Mouse (Mus musculus) ES-E14 (cell line): ENCODE measurements around the gene Nt5c2. TPM values are rescaled to one million over a fixed set of nuclear protein-coding genes. Genes with fewer than 3 reads are reported as not detected.

Source experiments
- DNase-seq: peaks from one replicate; pipeline ENCODE4 v3.0.0-alpha.2; 2013; ENCODE audit warnings: low read depth, low spot score
- H3K27ac ChIP-seq: 2 replicates; pipeline ENCODE4 v1.5.1; 2012; ENCODE audit warnings: low read depth, mild to moderate bottlenecking, low read length, moderate library complexity, mixed read lengths; ENCODE audit not compliant: poor library complexity, insufficient read depth, severe bottlenecking
- H3K36me3 ChIP-seq: 2 replicates; pipeline ENCODE4 v1.6.1; 2012; ENCODE audit warnings: mild to moderate bottlenecking, low read length, moderate library complexity, mixed read lengths; ENCODE audit not compliant: control insufficient read depth, poor library complexity, insufficient read depth, severe bottlenecking
- H3K4me1 ChIP-seq, 2 experiments: fragments of 150-350 bp in 1 of 2; sonication (generic) in 1 of 2; 2 replicates each; pipeline ENCODE4 v1.6.1; 2012; ENCODE audit warnings: low read length in 2 of 2, mild to moderate bottlenecking in 1 of 2, mixed read lengths in 1 of 2; ENCODE audit not compliant: control insufficient read depth in 2 of 2, insufficient read depth in 2 of 2, poor library complexity in 1 of 2
- H3K4me3 ChIP-seq, 2 experiments: fragments of 150-350 bp in 1 of 2; sonication (generic) in 1 of 2; 2 replicates each; pipeline ENCODE4 v1.5.1; 2012; ENCODE audit warnings: low read length in 2 of 2, low read depth in 1 of 2, mild to moderate bottlenecking in 1 of 2, mixed read lengths in 1 of 2; ENCODE audit not compliant: insufficient read depth in 1 of 2, poor library complexity in 1 of 2, severe bottlenecking in 1 of 2
- H3K9ac ChIP-seq: 2 replicates; pipeline ENCODE4 v1.6.1; 2012; ENCODE audit warnings: low read depth, mild to moderate bottlenecking, low read length, mixed read lengths; ENCODE audit not compliant: poor library complexity, insufficient read depth, severe bottlenecking
- H3K9me3 ChIP-seq: fragments of 150-350 bp; sonication (generic); 2 replicates; pipeline ENCODE4 v1.6.1; 2012; ENCODE audit warnings: low read depth, mild to moderate bottlenecking, low read length; ENCODE audit not compliant: control insufficient read depth, insufficient read depth
- CHD2 ChIP-seq: IDR thresholded peaks from 2 replicates; pipeline ENCODE4 v1.6.1; 2014; ENCODE audit warnings: mild to moderate bottlenecking, low read depth, low read length, inconsistent platforms
- HCFC1 ChIP-seq: IDR thresholded peaks from 2 replicates; pipeline ENCODE4 v1.6.1; 2012; ENCODE audit warnings: low read length, inconsistent platforms, borderline replicate concordance; ENCODE audit not compliant: insufficient read depth
- MAFK ChIP-seq: IDR thresholded peaks from 2 replicates; pipeline ENCODE4 v1.6.1; 2014; ENCODE audit warnings: mild to moderate bottlenecking, low read depth, low read length, inconsistent platforms; ENCODE audit not compliant: insufficient read depth
- ZC3H11A ChIP-seq: IDR thresholded peaks from 2 replicates; pipeline ENCODE4 v1.6.1; 2012; ENCODE audit warnings: low read depth, mild to moderate bottlenecking, inconsistent platforms, low read length, borderline replicate concordance
- ZNF384 ChIP-seq: IDR thresholded peaks from 2 replicates; pipeline ENCODE4 v1.6.1; 2012; ENCODE audit warnings: low read depth, low read length, inconsistent platforms
- in situ Hi-C, 2 experiments: fragments of 600-800 bp; cut with MboI; formaldehyde crosslinking; loops; one replicate each; pipeline ENCODE4 v1.15.1; 2025; ENCODE audit warnings: low sequenced_read_pairs in 2 of 2, inconsistent platforms in 1 of 2; ENCODE audit not compliant: unreplicated experiment in 2 of 2
- total RNA-seq: library from RNA; depleted of rRNA; stranded (reverse); fragments of 300-350 nt; gene quantifications from 2 replicates; pipeline ENCODE4 v1.2.3, GENCODE M21; 2012

The Nt5c2 gene
- total RNA-seq, 1 experiment, result 27.0 TPM

DNA sequence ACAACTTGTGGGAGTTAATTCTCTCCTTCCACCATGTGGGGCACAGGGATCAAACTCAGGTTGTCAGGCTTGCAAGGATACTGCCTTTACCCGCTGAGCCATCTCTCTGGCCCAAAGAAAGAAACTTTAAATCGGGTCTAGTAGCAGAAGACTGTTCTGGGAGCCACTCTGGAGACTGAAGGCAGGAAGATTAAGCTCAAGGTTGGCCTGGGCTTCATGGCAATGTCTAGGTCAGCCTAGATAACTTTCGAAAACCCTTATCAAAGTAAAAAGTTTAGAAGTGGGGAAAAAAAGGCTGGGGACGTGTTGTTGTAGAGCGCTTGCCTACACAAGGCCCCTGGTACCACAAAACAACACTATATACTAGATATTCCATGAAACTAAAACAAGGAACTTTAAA lies 58.0 kb downstream of the Nt5c2 start:
- no peaks in the 10 kb centered on the region for H3K9me3 ChIP-seq
- TF ChIP-seq CHD2 (no peak), MAFK (no peak), ZNF384 (no peak), HCFC1 (no peak), ZC3H11A (no peak)
- H3K4me1 ChIP-seq, result peaks cover 4 to 6% of the 10 kb centered on the region in 2 experiments; a peak in 2 of 4 replicates
- no peak overlapping the region for H3K4me3 ChIP-seq
- H3K36me3 ChIP-seq, result no peaks in the 10 kb centered on the region; the same call in 1 of the 2 replicates
- H3K27ac ChIP-seq, result no peak overlapping the region
- in situ Hi-C loops, result no loop called here
- DNase-seq, result no peak
- no peak overlapping the region for H3K9ac ChIP-seq

DNA sequence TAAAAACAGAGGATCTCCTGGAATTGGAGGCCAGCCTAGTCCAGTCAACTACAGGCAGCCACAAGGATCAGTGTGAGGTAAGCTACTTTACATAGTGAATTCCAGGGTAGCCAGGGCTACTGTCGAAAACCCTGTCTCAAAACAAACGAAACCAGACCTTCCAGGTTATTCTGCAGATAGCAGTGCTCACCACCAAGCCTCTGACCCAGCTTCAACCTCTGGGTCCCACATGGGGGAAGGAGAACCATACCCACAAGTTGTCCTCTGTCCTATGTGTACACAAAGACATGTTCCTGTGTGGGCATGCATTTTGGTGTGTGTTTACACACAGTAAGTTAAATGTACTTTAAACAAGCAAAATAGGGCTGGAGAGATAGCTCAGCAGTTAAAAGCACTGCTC lies 58.5 kb downstream of the Nt5c2 start:
- no peak for DNase-seq
- Histone ChIP-seq H3K4me3 (no peak overlapping the region), H3K9me3 (no peaks in the 10 kb centered on the region), H3K9ac (no peak overlapping the region), H3K36me3 (no peaks in the 10 kb centered on the region; the same call in 1 of the 2 replicates), H3K4me1 (peaks cover 4 to 6% of the 10 kb centered on the region in 2 experiments; a peak in 2 of 4 replicates), H3K27ac (no peak overlapping the region)
- in situ Hi-C loops, result no loop called here
- no peak for TF ChIP-seq CHD2
- TF ChIP-seq ZNF384, result no peak
- no peak for TF ChIP-seq HCFC1
- no peak for TF ChIP-seq ZC3H11A
- no peak for TF ChIP-seq MAFK

DNA sequence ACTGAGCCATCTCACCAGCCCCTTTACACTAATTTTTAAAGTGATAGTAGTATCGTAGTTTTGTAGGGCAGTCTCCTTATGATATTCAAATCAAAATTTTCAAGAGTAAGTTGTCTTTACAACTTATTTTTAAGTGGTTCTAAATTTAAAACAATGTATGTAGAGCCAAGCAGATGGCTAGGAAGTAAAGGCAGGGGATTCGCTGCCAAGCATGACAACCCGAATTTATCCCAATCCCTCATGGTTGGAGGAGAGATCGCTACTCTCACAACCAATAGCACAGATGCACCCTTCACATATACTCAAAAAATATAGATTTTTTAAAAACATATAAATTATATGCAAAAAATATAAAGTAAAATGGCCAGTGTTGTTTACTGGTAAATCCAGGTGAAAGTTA lies 59.3 kb downstream of the Nt5c2 start:
- Histone ChIP-seq H3K9ac (no peak overlapping the region), H3K4me1 (peaks cover 4 to 6% of the 10 kb centered on the region in 2 experiments; a peak in 2 of 4 replicates), H3K4me3 (no peak overlapping the region), H3K9me3 (no peaks in the 10 kb centered on the region), H3K27ac (no peak overlapping the region), H3K36me3 (no peaks in the 10 kb centered on the region; the same call in 1 of the 2 replicates)
- no peak for DNase-seq
- TF ChIP-seq ZNF384, result no peak
- TF ChIP-seq MAFK, result no peak
- TF ChIP-seq HCFC1, result no peak
- no peak for TF ChIP-seq CHD2
- TF ChIP-seq ZC3H11A, result no peak
- in situ Hi-C loops, result no loop called here

DNA sequence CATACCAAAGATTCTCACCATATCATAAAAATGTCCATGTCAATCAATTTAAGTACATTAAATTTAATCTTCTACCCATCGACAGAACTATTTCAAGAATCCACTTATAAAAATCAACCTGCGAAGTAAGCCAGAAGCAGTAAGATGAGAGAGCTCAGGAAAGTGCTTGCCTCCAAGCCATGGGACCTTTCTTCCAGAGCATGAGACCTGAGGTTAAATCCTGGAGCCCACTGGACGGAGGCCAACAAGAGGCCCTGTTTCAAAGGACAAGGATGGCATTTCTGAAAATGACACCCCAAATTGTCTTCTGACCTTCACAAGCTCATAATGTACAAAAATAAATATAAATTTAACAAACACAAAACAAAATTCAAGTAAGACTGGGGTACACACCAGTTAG lies 61.4 kb downstream of the Nt5c2 start:
- H3K36me3 ChIP-seq, result peaks cover 5% of the 10 kb centered on the region
- in situ Hi-C loops, result no loop called here
- H3K9ac ChIP-seq, result no peak overlapping the region
- no peak for DNase-seq
- H3K4me1 ChIP-seq, result peaks cover 0 to 2% of the 10 kb centered on the region in 2 experiments; a peak in 1 of 4 replicates
- TF ChIP-seq CHD2 (no peak), MAFK (no peak), HCFC1 (no peak), ZNF384 (no peak), ZC3H11A (no peak)
- H3K4me3 ChIP-seq, result no peak overlapping the region
- H3K27ac ChIP-seq, result no peak overlapping the region
- no peaks in the 10 kb centered on the region for H3K9me3 ChIP-seq

DNA sequence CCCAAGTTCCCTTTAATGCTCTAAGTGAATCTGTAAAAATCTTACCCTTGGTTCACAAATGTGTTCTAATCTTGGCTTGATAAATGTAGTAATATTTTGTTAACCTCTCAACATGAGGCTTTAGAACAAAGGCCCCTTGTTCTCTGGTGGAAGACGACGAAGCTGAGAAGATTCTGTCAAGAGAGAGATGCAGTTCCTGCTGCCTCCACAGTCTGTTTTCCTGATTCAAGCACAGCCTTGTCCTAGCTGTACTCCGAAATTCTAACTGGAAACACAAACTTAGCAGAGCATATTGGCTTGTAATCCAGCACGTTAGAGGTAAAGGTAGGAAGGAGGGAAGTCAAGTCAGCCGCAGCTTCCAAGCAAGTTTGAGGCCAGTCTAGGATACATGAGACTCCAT lies 62.0 kb downstream of the Nt5c2 start:
- in situ Hi-C loops, result no loop called here
- TF ChIP-seq ZNF384, result no peak
- TF ChIP-seq MAFK, result no peak
- TF ChIP-seq HCFC1, result no peak
- no peak for TF ChIP-seq CHD2
- TF ChIP-seq ZC3H11A, result no peak

More for the DNA sequence above, 62.0 kb downstream of the Nt5c2 start:
- peaks cover 0 to 2% of the 10 kb centered on the region in 2 experiments; a peak in 1 of 4 replicates for H3K4me1 ChIP-seq
- no peak overlapping the region for H3K9ac ChIP-seq
- no peak for DNase-seq
- no peak overlapping the region for H3K27ac ChIP-seq
- no peak overlapping the region for H3K4me3 ChIP-seq
- peaks cover 5% of the 10 kb centered on the region for H3K36me3 ChIP-seq
- no peaks in the 10 kb centered on the region for H3K9me3 ChIP-seq
